Mouse (Mus musculus) kidney, adult 9 months (tissue): Measurements from ENCODE around the gene Rhbdd2.

Source experiments
- DNase-seq: peaks from one replicate; pipeline ENCODE4 v3.0.0; 2022

Rhbdd2 gene

DNA sequence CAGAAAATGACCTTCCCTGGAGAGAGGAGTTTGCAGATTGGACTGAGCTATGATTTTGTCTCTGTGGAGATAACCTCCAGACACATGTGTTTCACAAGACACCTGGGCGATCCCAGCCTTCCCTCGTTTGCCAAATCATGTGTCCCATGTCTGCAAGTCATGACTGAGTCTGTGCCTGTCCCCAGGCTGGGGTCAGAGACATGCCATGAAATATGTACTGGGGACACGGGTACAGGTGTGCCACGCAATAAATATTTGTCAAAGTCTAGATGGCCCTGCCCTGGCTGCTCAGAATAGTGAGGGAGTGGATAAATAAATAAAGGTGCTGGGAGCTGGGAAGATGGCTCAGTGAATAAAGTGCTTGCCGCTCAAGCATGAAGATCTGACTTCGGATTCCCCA, 13.6 kb downstream of the Rhbdd2 start:
- no peak for DNase-seq

DNA sequence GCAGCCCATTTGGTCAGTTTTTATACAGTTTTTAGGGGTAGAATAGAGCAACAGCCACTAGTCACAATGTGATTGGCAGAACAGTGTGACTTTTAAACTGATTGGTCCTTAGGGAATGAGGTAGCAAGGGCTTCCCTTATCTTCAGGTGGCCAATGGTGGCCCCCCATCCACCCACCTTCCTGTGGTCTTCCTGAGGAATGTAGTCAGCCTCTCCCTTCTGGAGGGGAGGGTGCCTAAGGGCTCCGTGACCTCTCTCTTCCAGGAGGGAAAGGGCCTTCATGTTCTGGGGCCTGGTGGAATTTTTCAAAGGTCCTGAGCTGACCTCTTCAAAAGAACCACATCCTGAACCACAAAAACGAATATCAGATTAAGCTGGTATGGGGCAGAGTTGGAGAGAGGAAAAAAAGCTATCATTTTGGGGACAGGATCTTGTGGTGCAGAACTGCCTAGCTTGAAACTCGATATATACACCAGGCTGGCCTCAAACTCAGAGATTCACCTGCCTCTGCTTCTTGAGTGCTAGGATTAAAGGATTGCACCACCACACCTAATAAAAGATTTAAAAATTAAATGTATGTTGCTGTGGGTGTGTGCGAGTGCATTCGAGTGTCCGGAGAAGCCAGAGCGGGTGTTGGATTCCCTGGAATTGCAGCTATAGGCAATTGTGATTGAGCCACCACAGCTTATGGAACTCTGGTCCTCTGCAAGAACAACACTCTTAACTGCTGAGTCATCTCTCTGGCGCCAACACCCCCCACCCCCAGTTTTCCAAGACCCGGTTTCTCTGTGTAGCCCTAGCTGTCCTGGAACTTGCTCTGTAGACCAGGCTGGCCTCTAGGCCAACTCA, 16.3 kb downstream of the Rhbdd2 start:
- DNase-seq: no peak

DNA sequence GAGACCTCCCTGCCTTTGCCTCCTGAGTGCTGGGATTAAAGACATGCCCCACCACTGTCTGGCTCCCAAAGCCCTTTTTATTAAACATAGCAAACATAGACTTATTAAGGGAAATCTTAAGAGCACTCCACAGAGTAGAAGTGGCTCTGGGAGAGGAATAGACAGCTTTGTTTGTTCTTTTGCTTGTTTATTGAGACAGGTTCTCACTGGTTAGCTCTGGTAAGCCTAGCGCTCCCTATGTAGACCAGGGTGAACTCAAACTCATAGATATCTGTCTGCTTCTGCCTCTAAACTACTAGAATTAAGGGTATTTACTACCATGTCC, 16.9 kb downstream of the Rhbdd2 start:
- no peak for DNase-seq

DNA sequence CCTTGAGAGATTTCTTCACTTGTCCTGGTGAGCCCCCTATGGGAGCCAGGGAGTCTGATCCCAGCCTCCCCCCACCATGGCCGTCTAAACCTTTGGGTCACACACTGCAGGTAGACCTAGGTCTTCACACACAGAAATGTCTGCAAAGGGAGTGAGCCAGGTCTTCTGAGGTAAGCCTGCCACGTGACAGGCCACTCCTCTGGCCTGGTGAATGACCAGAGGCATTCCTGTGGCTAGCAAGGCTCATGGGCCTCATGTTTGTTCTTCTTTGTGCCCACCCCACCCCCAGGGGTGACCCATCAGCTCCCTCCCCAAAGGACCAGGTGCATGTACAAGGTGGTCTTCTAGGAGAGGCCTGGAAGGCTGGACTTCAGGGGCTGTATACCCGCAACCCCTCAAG, 19.1 kb downstream of the Rhbdd2 start:
- DNase-seq: no peak

DNA sequence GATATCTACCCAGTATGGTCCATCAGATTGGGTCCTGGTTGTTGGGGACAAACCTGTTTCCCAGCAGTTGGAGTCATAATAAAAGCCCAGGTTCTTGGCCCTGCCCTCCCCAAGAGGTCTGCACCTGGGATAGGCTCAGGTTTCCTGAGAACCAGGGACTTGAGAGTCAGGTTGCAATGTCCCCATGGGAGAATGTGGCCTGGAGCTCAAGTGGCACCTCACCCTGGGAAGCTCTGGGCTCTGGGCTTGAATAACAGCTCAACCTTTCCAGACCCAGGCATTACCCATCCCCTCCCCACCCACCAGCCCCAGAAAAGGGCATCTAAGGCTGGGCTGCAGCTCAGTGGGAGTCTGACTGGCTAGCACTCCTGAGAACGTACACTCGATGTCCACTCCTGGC, 20.8 kb downstream of the Rhbdd2 start:
- no peak for DNase-seq

DNA sequence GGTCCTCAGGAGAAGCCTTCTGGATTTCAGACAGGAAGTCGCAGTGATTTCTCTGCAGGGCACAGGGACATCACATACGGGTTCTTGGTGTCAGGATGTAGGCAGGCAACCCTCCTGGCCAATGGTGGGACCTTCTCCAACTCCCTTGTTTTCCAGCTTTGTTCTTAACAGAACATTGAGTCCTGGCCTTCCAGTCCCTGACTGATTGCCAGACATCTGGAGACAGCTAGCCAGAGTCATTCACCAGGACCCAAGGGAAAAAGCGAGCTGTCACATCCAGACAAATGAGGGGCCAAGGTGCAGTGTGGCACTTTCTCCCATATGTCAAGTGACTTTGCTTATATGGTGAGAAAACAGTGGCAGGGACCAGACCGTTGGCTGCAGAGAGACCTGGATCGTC, 23.6 kb downstream of the Rhbdd2 start:
- no peak for DNase-seq

DNA sequence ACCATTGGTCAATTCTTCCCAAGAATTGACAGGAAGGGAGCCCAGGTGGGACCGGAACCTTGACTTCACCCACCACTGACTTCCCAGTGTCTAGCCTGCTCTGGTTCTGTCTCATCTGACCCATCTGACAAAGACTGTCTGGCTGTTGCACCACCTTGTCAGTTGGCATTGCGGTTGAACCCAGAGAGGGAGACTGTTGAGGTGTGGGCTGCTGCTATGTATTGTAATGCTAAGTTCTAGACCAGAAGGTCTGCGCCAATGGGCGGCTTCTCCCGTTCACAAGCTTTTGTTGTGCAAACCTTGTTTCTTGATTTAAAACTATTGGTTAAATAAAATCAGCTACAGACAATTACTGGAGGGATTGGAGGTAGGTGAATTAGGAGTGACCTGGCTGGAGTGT, 24.7 kb downstream of the Rhbdd2 start:
- DNase-seq: no peak

DNA sequence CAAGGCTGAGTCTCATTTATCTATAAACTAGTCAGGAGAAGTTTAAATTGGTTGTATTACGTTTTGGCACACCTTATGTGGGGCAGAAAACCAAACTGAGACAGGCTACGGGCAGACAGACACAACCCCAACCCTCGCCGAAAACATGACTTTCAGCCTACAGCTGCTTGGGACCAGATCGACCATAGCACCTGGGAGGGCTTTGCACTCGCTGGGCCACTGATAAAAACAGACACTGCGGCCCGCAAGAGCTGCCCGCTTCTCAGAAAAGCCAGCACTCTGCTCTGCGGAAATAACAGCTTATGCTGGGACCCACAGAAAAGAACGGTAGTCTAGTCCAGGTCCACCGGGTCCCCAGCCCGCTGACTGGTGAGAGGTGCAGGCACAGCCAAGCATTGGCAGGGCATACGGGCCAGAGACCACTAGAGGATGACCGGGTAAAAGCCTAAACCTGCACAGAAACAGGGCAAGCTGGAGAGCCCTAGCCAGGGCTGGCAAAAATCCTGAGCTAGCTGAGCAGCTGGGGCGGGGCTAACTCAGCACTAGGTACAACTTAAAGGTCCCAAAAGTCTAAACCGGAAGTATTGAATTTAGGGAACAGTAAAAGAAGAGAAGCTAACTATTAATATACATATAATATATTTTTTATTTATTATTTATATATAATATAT, 25.4 kb downstream of the Rhbdd2 start:
- no peak for DNase-seq

DNA sequence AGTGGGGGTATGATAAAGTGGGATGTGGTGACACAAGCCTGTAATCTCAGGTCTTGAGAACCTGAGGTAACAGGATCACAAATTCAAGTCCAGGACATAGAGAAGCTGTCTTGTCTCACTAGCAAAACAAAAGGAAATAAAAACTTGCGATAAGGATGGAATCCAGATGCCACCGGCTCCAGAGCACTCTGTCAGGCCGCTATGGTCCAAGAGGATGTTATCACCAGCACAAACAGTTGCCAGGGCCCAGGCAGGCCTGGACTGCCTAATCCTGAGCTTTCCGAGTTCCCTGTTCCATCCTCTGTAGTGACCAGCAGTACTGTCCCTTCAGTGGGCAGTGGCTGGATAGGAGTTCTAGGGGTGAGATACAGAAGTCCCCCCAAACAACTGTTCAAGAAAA, 27.5 kb downstream of the Rhbdd2 start:
- DNase-seq: no peak

DNA sequence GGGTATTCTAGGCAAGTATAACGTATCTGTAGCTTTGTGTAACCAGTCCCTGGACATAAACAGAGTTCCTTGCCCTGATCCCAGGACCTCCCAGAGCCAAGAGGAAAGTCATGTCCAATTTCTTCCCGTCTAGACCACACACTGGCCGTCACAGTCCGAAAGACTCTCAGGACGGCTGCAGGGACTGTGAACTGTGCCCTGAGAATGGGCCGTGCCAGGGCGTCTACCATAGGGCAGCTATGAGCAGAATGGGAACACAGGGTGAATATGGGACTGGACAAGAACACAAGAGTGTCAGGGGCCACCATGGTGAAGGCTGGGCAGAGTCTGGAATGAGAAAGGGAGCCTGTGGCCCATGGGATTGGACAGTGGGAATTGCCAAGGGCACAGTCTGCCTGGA, 28.1 kb downstream of the Rhbdd2 start:
- peak; percentile 47 for DNase-seq

DNA sequence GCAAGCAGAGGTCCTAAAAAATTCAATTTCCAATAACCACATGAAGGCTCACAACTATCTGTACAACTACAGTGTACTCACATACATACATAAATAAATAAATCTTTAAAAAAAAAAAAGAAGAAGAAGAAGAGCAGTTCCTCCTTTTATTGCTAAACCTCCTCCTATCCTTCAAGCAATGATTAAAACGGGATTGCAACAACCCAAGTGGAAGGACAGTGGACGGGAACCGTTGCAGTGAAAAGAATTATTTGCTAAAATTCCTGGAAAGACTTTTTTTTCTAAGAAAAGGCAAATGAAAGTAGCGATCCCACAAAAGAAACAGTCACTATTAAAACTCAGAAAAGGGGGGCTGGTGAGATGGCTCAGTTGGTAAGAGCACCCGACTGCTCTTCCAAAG, 34.5 kb downstream of the Rhbdd2 start:
- DNase-seq: no peak

DNA sequence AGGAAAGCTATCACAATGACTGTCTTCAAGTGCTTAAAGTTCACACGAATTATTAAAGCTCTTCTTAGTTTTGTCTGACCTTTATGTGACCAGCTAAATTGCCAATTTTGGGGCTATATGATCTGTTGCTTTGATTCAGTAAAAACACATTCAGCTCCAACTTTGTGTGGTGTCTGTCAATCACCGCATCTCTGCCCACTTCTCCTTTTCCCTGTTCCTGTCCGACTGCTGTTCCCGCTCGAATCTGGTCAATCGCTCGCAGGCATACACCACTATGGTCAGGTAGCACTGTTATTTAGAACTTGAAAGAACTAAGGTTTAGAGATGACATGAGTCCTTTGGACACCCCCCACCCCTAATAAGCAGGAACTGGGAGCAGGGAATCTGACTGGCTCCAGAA, 35.7 kb downstream of the Rhbdd2 start:
- no peak for DNase-seq

DNA sequence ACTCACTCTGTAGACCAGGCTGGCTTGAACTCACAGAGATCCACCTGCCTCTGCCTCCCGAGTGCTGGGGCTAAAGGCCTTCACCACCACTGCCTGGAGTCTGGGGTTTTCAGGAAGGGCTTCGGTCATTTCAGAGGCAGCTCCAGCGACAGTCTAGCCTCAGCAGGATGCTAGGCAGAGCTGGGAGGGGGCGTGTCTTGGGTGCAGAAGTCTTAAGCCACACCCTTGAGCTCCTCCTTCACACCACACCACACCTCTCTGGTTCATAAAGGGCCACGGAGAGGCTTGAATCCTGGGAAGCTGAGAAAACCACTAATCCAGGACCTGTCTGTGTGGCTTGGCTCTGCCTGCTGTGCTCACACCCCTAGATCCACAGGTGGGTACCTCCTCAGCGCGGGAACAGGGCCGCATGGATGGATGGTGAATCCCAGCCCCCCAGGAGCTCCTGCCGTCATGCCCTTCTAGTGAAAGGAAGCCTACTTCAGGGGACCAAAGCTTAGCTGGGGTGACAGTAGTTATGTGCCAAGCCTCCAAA, 37.4 kb downstream of the Rhbdd2 start, which contains the start of gene Por:
Gene Por (plus strand): TSS at position 293 of the 535 bp plus-strand sequence.
- DNase-seq: no peak

DNA sequence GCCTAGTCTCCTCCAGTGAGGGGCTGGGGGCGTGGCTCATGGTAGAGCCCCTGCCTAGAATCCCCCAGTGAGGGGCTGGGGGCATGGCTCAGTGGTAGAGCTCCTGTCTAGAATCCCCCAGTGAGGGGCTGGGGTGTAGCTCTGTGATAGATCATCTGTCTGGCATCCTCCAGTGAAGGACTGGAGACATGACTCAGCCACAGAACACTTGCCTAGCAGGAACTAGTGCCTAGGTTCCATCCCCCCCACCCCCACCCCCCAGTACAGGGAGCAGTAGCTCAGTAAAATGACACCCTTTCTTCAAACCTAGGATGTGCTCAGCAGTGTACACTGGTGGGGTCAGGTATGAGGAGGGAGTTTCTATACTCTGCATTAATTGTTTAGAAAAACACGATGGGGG, 38.5 kb downstream of the Rhbdd2 start:
- no peak for DNase-seq

DNA sequence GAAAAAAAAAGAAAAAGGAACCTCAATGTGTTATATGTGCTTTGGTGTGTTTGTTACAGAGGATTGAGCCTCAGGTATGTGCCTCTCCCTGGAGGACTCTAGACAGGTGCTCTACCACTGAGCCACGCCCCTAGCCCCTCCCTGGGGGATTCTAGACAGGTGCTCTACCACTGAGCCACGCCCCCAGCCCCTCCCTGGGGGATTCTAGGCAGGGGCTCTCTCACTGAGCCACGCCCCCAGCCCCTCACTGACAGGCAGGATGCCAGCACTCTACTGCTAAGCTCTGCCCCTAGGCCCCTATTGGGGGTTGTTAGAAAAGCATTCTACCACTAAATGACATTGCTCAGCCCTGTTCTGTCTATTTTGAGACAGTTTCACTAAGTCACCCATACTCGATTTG, 40.1 kb downstream of the Rhbdd2 start:
- no peak for DNase-seq

DNA sequence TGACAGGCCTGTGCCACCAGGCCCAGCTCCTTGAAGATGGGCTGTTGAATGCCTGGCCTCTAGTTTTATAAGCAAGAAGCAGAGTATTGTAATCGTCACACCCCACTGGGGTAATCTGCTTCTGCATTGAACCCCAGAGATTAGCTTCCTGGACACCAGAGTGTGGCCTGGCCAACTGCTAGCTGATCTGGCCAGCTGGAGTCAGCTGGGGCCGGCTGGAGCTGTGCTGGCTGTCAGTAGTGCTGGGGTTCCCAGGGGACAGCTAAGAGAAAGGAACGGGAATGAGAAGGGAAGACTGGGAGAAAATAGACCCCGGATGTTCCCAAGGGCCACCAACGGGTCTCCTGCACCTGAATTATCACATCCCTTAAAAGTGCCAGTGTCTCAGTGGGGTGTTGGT, 40.6 kb downstream of the Rhbdd2 start:
- DNase-seq: peak; percentile 48

DNA sequence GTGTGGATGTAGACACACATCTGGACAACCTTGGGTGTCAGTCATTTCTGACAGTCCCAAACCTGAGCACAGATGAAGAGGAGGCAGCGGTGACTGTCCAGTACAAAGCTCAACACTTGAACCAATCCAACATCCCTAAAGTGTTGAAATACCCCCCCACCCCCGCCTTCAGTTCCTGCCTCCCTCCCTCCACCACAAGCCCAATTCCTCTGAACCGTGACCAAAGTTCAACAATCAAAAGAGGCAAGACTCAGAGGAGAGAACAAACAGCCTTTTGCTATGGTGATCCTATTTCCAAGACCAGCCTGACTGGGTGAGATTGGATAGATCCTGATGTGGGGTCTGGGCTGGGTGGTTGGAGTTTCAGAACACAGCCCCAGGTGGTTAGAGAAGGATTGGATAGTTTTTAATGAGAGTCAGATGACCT, 41.9 kb downstream of the Rhbdd2 start:
- peak; percentile 91 for DNase-seq

DNA sequence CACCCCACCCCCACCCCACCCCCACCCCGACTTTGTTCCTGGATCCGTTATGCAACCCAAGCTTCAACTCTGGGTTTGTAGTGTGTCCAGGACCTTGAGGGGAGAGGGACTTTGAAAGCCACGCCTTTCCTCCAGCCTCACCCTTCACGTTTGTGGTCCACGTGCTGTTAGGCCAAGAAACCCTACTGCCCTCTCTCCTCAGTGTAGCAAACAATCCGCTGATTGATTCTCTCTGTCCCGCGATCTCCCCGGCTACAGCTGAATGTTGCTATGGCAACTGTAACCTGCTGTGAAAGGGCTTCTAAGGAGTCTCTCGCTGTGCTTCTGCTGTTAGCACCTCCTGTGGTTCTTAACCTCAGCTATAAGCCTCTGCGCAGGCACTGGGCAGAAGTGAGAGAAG, 42.4 kb downstream of the Rhbdd2 start:
- peak; percentile 99 for DNase-seq

DNA sequence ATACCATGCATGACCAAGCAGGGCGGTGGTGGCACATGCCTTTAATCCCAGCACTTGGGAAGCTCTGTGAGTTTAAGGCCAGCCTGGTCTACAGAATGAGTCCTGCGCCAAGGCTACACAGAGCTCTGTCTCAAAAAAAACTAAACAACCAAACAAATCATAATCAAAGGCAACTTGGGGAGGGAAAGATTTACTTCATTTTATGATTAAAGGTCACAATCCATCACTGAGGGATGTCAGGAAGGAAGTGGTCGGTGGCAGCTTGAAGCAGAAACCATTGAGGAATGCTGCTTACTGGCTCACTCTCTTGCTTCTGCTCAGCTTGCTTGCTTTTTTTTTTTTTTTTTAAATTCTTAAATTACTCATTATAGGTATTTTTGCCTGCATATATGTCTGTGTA, 44.3 kb downstream of the Rhbdd2 start:
- peak; percentile 46 for DNase-seq

DNA sequence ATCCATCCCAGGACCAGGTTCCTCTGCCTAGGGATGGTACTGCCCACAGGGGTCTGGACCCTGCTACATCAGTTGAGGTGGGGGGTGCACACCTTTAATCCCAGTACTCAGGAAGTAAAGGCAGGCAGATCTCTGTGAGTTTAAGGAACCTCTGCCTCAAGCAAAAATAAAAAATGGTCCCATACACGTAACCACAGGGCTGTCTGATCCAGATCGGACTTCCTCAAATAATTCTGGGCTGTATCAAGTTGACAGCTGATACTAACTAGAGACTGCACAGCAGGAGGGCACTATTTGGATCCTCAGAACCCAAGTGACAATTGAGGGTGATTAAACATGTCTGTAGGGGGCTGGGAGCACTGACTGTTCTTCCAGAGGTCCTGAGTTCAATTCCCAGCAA, 44.8 kb downstream of the Rhbdd2 start:
- no peak for DNase-seq

DNA sequence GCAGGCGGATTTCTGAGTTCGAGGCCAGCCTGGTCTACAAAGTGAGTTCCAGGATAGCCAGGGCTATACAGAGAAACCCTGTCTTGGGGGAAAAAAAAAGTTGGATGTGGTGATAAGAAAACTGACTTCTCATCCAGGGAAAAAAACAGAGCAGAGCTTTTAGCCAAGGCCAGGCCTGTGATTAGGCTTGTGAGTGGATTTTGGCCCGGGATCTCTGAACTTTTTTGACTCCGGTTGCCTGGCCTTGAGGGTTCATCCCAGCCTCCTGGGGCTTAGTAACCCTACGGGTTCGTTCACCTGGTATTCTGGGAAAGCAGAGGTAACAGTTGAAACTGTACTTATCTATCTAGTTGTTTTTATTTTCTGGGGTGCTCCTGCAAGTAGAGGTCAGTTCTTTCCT, 46.1 kb downstream of the Rhbdd2 start:
- DNase-seq: peak; percentile 57

DNA sequence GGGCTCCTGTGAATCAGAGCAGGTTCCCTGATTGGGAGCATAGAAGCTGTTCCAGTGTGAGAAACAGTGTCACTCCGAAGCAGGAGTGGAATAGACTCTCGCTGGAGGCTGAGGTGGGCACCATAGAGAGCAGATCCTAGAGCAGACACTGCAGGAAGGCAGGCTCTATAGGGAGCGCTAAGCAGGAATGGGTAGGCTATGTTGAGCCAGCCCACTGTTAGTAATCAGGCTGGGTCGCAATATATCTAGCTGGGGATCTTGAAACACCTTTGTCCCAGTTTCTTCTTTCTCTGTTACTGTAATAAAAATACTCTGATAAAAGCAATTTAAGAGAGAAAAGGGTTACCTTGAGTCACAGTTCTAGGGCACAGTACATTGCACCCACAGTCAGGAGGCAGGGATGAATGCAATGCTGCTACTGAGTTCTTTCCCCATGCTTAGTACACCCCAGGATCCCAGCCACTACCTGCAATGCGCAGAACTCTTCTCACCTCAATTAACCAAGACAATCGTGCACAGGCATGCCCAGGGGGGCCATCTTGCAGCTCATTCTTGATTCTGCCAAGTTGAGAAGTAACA, 48.6 kb downstream of the Rhbdd2 start:
- no peak for DNase-seq

DNA sequence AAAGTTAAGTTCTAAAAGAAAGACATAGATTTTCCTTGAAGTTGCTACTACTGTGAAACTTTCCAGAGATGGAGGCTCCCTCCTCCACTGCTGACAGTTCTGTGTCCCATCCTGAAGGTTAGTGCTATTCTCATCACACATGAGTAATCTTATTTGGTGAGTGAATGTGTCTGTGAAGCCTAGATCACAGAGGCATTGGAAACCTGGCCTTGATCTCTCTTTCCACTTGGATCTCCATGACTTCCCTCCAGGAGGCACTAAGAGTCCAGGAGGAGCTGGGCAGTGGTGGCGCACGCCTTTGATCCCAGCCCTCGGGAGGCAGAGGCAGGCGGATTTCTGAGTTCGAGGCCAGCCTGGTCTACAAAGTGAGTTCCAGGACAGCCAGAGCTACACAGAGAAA, 49.6 kb downstream of the Rhbdd2 start:
- no peak for DNase-seq

DNA sequence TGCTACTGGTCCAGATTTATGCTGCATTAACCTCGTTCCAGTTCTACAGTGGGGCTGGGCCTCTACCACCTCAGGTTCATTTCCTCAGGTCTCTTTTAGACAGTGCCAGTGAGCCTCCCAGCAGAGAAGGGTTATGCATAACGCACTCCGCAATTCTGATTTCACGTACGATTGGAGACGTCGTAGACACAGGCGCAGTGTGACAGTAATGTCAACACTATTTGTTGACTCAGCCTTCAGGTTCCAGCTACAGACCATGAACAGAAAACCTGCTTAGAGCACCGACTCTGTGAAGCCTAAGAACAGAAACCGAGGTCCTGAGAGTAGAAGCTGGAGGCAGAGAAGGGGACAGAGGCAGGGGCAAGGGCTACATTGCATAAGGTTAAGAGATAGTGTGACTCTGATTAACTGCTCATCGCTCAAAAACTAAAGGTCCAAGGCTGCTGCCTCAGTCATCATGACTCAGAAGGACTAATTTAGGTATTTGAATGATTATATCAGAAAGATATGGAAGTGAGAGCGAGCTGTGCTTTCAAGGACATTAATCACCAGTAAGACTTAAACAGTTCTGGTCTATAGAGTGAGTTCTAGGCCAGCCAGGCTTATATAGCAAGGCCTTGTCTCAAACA, 50.6 kb downstream of the Rhbdd2 start:
- DNase-seq: no peak
